ENCODE assay signal across 9 mouse cellular contexts in genomic region chr2:173545992-173546703, GRCm38 (mm10). TPM values are rescaled to one million over a fixed set of nuclear protein-coding genes. Genes with fewer than 3 reads are reported as not detected.
A peak's percentile ranks its signal among the peaks of the same experiment; 100 is the strongest.
DNase-seq lines count a peak whose midpoint lies in the region; ATAC-seq and TF ChIP-seq lines count a peak whose summit lies in the region.
"Had no signal": no experiment of that assay in that cellular context is flagged by ENCODE, and none has a peak within 500 bp of the region (broad histone marks: within the 10 kb centered on the region; RNA-seq: fewer than 3 reads in every experiment).

No protein-coding gene starts in this region.

- H3K4me3 ChIP-seq in forebrain, embryonic 12.5 days (replicated peaks) = no peak overlapping the region
- no peak overlapping the region for H3K4me3 ChIP-seq in lung, adult 2 months (replicated peaks; ENCODE audit: extremely low read depth, low read depth, low read length)
- H3K4me3 ChIP-seq: embryonic facial prominence, embryonic 13.5 days had no signal

- TF ChIP-seq CTCF in lung, adult 2 months (IDR thresholded peaks at IDR 0.05; ENCODE audit: insufficient read depth, low read length) = peak; percentile 76

- 46% methylated on average over 15 of the region's 15 CpGs for WGBS in forebrain, embryonic 12.5 days
- WGBS in lung, adult 2 months = 43% methylated on average over 15 of the region's 15 CpGs

- peak; percentile 95 for ATAC-seq in CD4-positive, CD25-positive, alpha-beta regulatory T cell, adult 4 months
- peak; percentile 71 for ATAC-seq in forebrain, embryonic 12.5 days (ENCODE audit: low FRiP score)
- peak; percentile 74 for ATAC-seq in neutrophil, adult 5-6 weeks (ENCODE audit: extremely low read depth, insufficient number of reproducible peaks, low FRiP score, poor library complexity, severe bottlenecking)

- TF ChIP-seq POLR2A in lung, adult 2 months (IDR thresholded peaks at IDR 0.05; ENCODE audit: borderline replicate concordance, extremely low read depth, low read depth, low read length) = no peak

- H3K4me2 ChIP-seq in forebrain, embryonic 12.5 days = no peak overlapping the region
- H3K4me2 ChIP-seq: embryonic facial prominence, embryonic 13.5 days had no signal

- no peaks in the 10 kb centered on the region; the same call in 1 of the 2 replicates for H3K27me3 ChIP-seq in forebrain, embryonic 12.5 days

- no peak overlapping the region for H3K9ac ChIP-seq in forebrain, embryonic 12.5 days
- H3K9ac ChIP-seq: embryonic facial prominence, embryonic 13.5 days had no signal

- intact Hi-C loops in heart, postnatal 10 days (cut with DNase I) = loop anchor here (1.0 to 5.0 kb wide), 6 partner anchors 94 to 439 kb away; no protein-coding TSS in a partner anchor

- H3K27ac ChIP-seq in forebrain, embryonic 12.5 days = no peak overlapping the region
- H3K27ac ChIP-seq: embryonic facial prominence, embryonic 13.5 days had no signal

- H3K4me1 ChIP-seq in forebrain, embryonic 12.5 days = no peaks in the 10 kb centered on the region
- H3K4me1 ChIP-seq in lung, adult 2 months (ENCODE audit: control insufficient read depth, insufficient read depth, low read length) = no peaks in the 10 kb centered on the region

- no peaks in the 10 kb centered on the region for H3K36me3 ChIP-seq in forebrain, embryonic 12.5 days (replicated peaks)
- H3K36me3 ChIP-seq: embryonic facial prominence, embryonic 13.5 days had no signal

- peak; percentile 6 for DNase-seq in c-Kit-negative CD71-positive TER-119-positive erythroid progenitor cells, embryonic 14.5 days (ENCODE audit: low read depth, low spot score)
- peak; percentile 85 to 90 for DNase-seq in heart, postnatal 10 days
- DNase-seq in kidney, postnatal 36 days = peak; percentile 71 to 89
- DNase-seq in lung, adult 2 months = peak; percentile 76
- DNase-seq in testis, postnatal 10 days (ENCODE audit: low spot score) = peak; percentile 92

- H3K9me3 ChIP-seq in forebrain, embryonic 12.5 days = no peaks in the 10 kb centered on the region
- H3K9me3 ChIP-seq: embryonic facial prominence, embryonic 13.5 days had no signal

RNA-seq across cellular contexts. Expression of gene 1700021F07Rik, which starts 23.8 kb away (rescaled TPM):
- polyA plus RNA-seq in CD4-positive, CD25-positive, alpha-beta regulatory T cell, adult 4 months (2017; shearing (Covaris generic)) = not detected
- polyA plus RNA-seq in forebrain, embryonic 12.5 days (2016; fragmentation: Nextera tagmentation; extraction: Ambion mirVana) = not detected in 2 replicates
- not detected for total RNA-seq in heart, postnatal 10 days (2021)
- polyA plus RNA-seq in lung, adult 2 months (2012; rRNA removed) = not detected in 2 replicates
- total RNA-seq in neutrophil, adult 5-6 weeks (2017) = not detected in 2 replicates
- polyA plus RNA-seq: embryonic facial prominence, embryonic 13.5 days had no signal

RNA-seq across cellular contexts. Expression of gene Ankrd60, which starts 32.0 kb away (rescaled TPM):
- under 1 TPM in 1 of 2 experiments, not detected in 1; 0.86 TPM for polyA plus RNA-seq in CD4-positive, CD25-positive, alpha-beta regulatory T cell, adult 4 months (2017; shearing (Covaris generic))
- not detected in 2 replicates for polyA plus RNA-seq in forebrain, embryonic 12.5 days (2016; fragmentation: Nextera tagmentation; extraction: Ambion mirVana)
- total RNA-seq in heart, postnatal 10 days (2021) = not detected
- polyA plus RNA-seq in lung, adult 2 months (2012; rRNA removed) = not detected in 2 replicates
- not detected in 2 replicates for total RNA-seq in neutrophil, adult 5-6 weeks (2017)
- polyA plus RNA-seq: embryonic facial prominence, embryonic 13.5 days had no signal

Comparison
In these comparisons a context has a peak if more than half of its experiments do, and no peak if none do; other contexts are left out.
1. DNase-seq: peak in every context shown above with its lines; median percentile 92 in testis, postnatal 10 days; 88 in heart, postnatal 10 days; 80 in kidney, postnatal 36 days; 76 in lung, adult 2 months; 6 in c-Kit-negative CD71-positive TER-119-positive erythroid progenitor cells, embryonic 14.5 days.